Mouse (Mus musculus) fibroblast of lung, adult 2 months (primary cell): ENCODE results near the gene Eng.
A peak's percentile ranks its signal among the peaks of the same experiment; 100 is the strongest.

ENCODE experiments used
- DNase-seq: peaks from one replicate; pipeline ENCODE4 v3.0.0-alpha.2; 2011; ENCODE audit warnings: low read depth

The Eng gene

DNA sequence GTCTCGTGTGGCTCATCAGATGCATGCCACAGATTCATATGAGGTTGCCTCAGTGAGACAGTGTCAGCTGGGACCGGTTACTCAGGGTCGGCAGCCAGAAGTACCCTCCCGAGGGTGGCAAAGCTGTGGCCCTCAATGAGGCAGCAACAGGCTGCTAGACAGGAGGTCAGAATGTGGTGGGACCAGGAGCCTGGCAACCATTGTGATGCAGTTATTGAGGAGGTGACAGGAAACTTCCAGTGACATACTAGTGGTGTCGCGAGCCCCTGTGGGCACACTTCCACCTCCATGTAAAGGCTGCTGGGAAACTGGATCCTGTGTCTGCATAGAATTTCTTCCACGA is 24.9 kb upstream of the Eng start, which contains the start of gene Ak1:
TSS of gene Ak1 (plus strand) at position 242 of the 343 bp plus-strand sequence.
- no peak for DNase-seq

DNA sequence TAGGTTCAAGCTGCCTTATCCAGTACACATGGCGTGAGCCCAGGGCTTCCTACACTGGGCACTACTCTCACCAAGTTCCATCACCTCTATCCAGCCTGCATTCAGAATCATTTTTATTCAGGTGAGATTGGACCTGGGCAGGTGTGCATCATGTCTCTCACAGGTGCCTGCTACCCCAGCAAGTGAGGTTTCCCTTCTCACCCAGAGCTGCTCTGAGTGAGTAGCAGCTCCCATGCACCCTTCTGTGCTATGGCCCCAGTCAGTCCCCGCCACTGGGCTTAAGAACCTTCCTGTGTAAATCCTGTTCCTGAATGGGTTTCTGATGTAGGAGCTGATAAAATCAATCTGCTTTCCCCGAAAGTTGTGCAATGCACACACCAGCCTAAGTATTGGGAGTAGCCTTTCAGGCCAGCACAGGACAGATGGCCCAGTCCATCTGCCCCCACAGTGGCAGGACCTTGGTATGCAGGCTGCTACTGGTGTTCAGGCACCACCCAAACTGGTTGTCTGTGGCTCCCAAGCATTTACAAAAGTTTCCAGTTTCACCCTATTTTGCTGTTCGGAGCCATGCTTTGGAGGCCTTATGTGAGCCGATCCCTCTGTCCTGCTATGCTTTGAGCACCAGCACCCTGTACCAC is 22.2 kb upstream of the Eng start:
- DNase-seq: no peak

DNA sequence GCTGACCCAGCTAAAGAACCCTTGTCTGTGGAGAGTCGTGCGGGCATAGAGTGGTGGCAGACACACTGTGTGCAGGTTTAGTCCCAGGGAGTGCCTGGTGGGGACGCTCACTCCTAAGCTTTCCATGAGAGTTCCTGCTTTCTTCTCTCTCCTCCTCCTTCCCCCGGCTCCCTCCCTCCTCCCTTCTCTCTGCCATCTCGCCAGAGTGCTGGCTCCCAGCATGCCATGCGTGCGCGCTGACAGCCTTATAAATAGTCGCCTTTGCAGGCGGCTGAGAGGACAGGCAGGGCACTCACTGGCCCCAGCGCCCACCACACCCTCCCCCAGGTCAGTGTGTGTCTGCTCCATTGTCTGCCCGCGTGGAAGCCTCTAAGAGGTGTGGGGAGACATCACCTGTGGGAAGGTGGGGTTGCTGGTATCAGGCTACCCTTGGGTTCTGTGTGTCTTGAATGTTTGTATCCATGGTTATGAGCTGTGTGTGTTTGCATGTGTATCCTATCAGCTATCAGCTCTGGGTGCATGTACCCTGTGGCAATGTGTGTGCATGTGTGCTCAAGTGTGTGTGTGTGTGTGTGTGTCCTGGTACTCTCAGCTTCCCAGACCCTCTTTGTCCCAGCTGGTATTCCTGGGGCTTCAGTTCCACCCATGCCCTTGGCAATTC is 21.1 kb upstream of the Eng start:
- DNase-seq: no peak

GRCm38 (mm10) chr2:32625873-32626694 is 20.3 kb upstream of the Eng start:
- DNase-seq: no peak

- no peak for DNase-seq
Observed at GRCm38 (mm10) chr2:32627266-32628043, 18.9 kb upstream of the Eng start.

DNA sequence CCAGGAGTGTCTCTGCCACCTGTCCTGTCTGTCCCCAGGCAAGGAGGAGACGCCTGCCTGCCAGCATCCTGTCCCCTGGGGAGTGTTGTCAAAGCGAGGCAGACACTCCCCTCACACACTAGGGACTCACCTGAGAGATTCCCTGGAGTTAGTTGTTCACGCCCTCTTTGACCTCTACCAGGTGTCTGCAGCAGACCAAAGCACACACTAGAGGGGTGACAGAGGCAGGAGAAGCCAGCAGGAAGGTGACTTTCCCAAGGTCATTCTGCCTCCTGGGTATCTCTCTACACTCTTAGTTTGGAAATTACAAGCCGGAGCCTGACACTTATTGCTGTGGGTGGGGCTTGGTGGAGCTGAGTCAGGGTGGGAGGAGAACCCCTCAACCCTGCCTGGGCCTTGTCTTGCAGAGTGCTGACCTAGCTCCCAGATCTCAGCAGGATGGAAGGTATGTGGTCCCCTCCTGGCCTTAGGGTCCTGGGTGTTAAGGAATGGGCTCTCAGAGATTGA is 18.3 kb upstream of the Eng start:
- no peak for DNase-seq

GRCm38 (mm10) chr2:32628729-32629128 is 17.7 kb upstream of the Eng start:
- DNase-seq: peak; percentile 84

GRCm38 (mm10) chr2:32629276-32629976 is 17.0 kb upstream of the Eng start:
- DNase-seq: peak; percentile 92

DNA sequence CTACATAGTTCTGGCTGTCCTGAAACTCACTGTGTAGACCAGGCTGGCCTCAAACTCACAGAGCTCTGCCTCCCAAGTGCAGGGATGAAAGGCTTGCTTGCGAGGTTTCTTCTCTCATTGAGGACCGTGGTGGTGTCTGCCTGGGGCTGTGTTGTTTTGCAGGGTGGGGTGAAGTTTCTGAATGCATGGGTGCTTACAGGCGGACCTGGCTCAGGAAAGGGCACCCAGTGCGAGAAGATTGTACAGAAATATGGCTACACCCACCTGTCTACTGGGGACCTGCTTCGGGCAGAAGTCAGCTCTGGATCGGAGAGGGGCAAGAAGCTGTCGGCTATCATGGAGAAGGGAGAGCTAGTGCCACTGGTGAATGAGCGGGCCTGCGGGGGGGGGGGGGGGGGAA is 16.4 kb upstream of the Eng start:
- DNase-seq: no peak

- no peak for DNase-seq
Observed at GRCm38 (mm10) chr2:32631046-32631445, 15.3 kb upstream of the Eng start.

GRCm38 (mm10) chr2:32631737-32632394 is 14.5 kb upstream of the Eng start:
- peak; percentile 65 for DNase-seq

- DNase-seq: no peak
Observed at GRCm38 (mm10) chr2:32633660-32634059, 12.7 kb upstream of the Eng start.

DNA sequence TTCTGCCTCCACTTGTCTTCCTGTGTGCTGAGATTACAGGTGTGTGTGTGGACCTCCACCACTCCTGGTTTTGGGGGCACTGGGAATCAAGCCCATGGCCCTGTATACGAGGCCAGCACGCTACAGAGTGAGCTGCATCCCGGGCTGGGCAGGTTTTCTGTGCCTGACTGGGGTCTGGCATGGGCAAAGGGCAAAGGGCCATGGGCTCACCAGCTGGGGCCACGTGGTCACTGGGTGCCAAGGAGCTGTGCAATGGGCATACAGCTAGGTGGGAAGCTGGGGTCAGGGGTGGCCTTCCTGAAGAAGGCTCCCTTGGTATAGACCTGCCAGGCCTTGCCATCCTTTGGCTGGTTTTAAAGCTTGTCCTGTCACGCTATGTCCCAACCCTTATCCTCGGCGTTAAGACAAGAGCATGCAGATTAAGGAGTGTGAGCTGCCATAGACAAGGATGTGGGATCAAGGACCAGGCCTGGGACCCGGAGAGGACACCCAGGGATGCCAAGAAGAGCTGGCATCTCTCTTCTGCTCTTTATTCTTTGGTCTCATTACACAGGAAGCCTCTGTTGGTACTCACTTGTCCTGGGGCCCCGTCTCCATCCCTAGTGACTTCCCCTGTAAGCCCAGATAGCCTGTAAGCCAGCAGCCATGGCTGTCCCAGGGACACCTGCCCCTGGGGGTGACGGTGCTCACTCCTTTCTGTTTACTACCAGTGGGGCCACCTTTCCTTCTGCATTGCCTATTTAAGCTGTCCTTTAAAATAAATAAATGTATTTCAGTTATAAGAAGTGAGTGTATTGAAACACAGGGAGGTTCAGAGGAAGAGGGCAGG is 11.9 kb upstream of the Eng start:
- DNase-seq: no peak

DNA sequence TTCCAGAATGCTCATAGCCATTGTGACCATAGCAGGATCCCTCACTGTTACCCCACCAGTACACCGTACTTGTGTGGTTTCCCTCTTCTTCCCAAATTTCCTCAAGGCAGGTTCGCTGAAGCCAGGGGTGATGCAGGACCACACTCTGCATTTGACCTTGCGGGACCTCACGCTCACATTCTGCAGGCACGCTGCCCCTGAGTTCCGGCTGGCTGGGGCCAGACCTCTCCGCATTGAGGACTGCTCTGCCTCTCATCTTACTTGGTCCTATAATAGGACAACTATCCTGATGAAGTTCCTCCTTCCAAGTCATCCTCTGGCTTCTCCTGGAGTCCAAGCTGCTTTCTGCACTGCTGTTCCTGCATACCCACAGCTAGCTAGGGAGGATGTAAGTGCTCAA is 9.8 kb upstream of the Eng start:
- DNase-seq: no peak

- DNase-seq: no peak
Observed at GRCm38 (mm10) chr2:32637778-32638281, 8.6 kb upstream of the Eng start.

DNA sequence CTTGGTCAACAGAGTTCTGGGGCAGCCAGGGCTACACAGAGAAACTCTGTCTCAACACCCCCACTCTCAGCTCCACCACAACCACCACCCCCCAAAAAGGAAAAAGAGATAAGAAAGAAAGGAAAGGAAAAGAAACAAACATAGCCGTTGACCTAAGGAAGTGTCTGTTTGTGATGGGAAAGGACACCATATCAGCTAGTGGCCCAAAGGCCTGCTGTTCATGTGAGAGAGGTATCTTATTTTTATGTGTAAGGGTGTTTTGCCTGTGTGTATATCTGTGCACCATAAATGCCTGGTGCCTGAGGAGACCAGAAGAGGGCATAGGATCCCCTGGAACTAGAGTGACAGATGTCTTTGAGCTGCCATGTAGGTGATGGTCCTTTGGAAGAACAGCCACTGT is 6.8 kb upstream of the Eng start:
- DNase-seq: no peak

DNA sequence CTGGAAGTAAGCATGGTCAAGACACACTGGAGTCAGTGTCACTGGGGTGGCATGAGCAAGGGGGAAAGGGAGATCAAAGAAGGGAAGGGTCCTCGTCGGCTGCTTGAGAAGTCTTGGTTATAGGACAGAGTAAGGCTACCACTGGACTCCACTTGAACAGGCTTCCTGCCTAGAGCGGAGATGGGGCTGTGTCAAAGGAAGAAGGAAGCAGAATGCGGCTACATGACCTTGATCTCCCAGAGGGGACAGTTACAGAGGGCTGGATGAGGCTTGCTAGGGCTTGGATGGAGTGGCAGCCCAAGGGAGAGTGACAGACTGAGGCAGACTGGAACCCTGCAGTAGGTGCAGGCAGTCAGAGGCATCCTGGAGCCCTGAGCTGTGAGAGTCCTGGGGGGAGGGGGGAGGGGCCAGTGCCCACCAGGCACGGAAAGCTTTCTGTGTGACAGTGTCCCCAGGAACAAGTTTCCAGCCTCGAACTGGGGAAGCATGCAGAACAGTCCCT is 5.8 kb upstream of the Eng start:
- no peak for DNase-seq

GRCm38 (mm10) chr2:32641810-32642209 is 4.6 kb upstream of the Eng start:
- no peak for DNase-seq

- DNase-seq: no peak
Observed at GRCm38 (mm10) chr2:32642813-32643212, 3.6 kb upstream of the Eng start.

GRCm38 (mm10) chr2:32644083-32644482 is 2.3 kb upstream of the Eng start:
- no peak for DNase-seq
